Mouse (Mus musculus) c-Kit-negative CD71-positive TER-119-positive erythroid progenitor cells, embryonic 14.5 days (primary cell): ENCODE results near the gene Rbms2.
"Not testable (repeated sequence)": the region's sequence is repeated elsewhere in the genome, so short reads cannot be mapped to it uniquely, and the experiment has no call there.

Source experiments
- DNase-seq: peaks from one replicate; pipeline ENCODE4 v3.0.0-alpha.2; 2013; ENCODE audit warnings: low read depth, low spot score

Gene Rbms2

GRCm38 (mm10) chr10:128091564-128092505 is 88.3 kb downstream of the Rbms2 start, which contains the start of gene Baz2a:
TSS of gene Baz2a (plus strand) at chr10:128091577.
- peak; percentile 87 for DNase-seq

GRCm38 (mm10) chr10:128090651-128091563 is 89.2 kb downstream of the Rbms2 start:
- peak; percentile 96 for DNase-seq

GRCm38 (mm10) chr10:128089842-128090241 is 90.3 kb downstream of the Rbms2 start:
- DNase-seq, result no peak

- no peak for DNase-seq
Observed at GRCm38 (mm10) chr10:128088181-128088580, 91.9 kb downstream of the Rbms2 start.

- not testable (repeated sequence) for DNase-seq
Observed at GRCm38 (mm10) chr10:128087216-128087615, 92.9 kb downstream of the Rbms2 start.

GRCm38 (mm10) chr10:128086391-128086790 is 93.7 kb downstream of the Rbms2 start:
- DNase-seq, result peak; percentile 55

- no peak for DNase-seq
Observed at GRCm38 (mm10) chr10:128084160-128084559, 95.9 kb downstream of the Rbms2 start.

GRCm38 (mm10) chr10:128083688-128084087 is 96.4 kb downstream of the Rbms2 start:
- DNase-seq, result no peak

- DNase-seq, result peak; percentile 100
Observed at GRCm38 (mm10) chr10:128082880-128083421, 97.1 kb downstream of the Rbms2 start, which contains the start of gene Atp5b. TSS of gene Atp5b (plus strand) at chr10:128083273.

GRCm38 (mm10) chr10:128082477-128082808 is 97.7 kb downstream of the Rbms2 start:
- DNase-seq, result no peak

- no peak for DNase-seq
Observed at GRCm38 (mm10) chr10:128081807-128082476, 98.2 kb downstream of the Rbms2 start.
